Mouse (Mus musculus) forebrain, embryonic 12.5 days (tissue): ENCODE results near the gene Gm28035. TPM values are rescaled to one million over a fixed set of nuclear protein-coding genes. Genes with fewer than 3 reads are reported as not detected.

Source experiments
- ATAC-seq: fragments of 200-750 bp; cut with Nextera tagmentation; 2 replicates; pipeline ENCODE4 v1.8.0; 2017; ENCODE audit warnings: moderate TSS enrichment; ENCODE audit not compliant: low FRiP score
- H3K27ac ChIP-seq: fragments of 300-500 bp; sonication (generic); 2 replicates; pipeline ENCODE4 v1.5.1; 2016; ENCODE audit warnings: mild to moderate bottlenecking
- H3K27me3 ChIP-seq: fragments of 300-500 bp; sonication (generic); 2 replicates; pipeline ENCODE4 v1.6.1; 2016; ENCODE audit warnings: mild to moderate bottlenecking
- H3K36me3 ChIP-seq: fragments of 300-500 bp; sonication (generic); replicated peaks from 2 replicates; pipeline ENCODE4 v1.6.1; 2016; ENCODE audit warnings: mild to moderate bottlenecking
- H3K4me1 ChIP-seq: fragments of 300-500 bp; sonication (generic); 2 replicates; pipeline ENCODE4 v1.6.1; 2016
- H3K4me2 ChIP-seq: fragments of 300-500 bp; sonication (generic); 2 replicates; pipeline ENCODE4 v1.6.1; 2016; ENCODE audit warnings: mild to moderate bottlenecking, moderate library complexity
- H3K4me3 ChIP-seq: fragments of 300-500 bp; sonication (generic); replicated peaks from 2 replicates; pipeline ENCODE4 v1.5.1; 2016; ENCODE audit warnings: mild to moderate bottlenecking
- H3K9ac ChIP-seq: fragments of 300-500 bp; sonication (generic); 2 replicates; pipeline ENCODE4 v1.6.1; 2016; ENCODE audit warnings: mild to moderate bottlenecking
- H3K9me3 ChIP-seq: fragments of 300-500 bp; sonication (generic); 2 replicates; pipeline ENCODE4 v1.6.1; 2016
- WGBS: fragments of 180-500 bp; shearing (Covaris S2); methylation state at CpG from one replicate; pipeline ENCODE4 v1.1.7; 2016; 5-methylcytosine and 5-hydroxymethylcytosine counted together
- polyA plus RNA-seq: library from polyadenylated mRNA; unstranded; fragments of >200 nt; fragmentation: Nextera tagmentation; extraction: Ambion mirVana; gene quantifications from 2 replicates; pipeline ENCODE4 v1.2.1, GENCODE M21; 2016

Gene Gm28035
- polyA plus RNA-seq: 0.29 and 0.64 TPM in 2 replicates

DNA sequence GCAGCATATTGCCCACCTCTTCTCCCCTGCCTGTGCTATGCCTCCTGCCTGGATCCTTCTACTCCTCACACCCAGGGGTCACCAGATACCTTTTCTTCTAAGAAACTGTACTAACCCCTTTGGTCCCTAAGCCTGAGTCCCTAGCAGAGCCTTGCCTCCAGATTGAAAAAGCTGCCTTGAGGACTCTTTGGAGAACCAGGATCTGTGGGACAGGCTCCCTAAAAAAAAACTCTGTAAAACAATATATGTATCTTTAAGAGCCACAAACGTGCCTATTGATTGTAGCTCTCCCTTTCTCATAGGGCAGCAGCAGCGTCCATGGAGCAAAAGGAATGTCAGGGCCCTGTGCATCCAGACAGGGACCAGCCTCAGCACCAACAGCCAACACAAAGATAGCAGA, at the start of gene Gm28035:
Gene Gm28035, plus strand, starts transcription at position 301 of the 400 bp plus-strand sequence.
- WGBS: 83% methylated on average over 2 of the region's 2 CpGs
- Histone ChIP-seq H3K4me3 (peak within 1 kb of the TSS; percentile 81; the same call in 1 of the 2 replicates), H3K36me3 (peaks cover 55% of the 10 kb centered on the region), H3K27me3 (no peaks in the 10 kb centered on the region), H3K4me1 (peaks cover 37% of the 10 kb centered on the region), H3K27ac (no peak within 1 kb of the TSS), H3K4me2 (peak within 1 kb of the TSS; percentile 83), H3K9ac (no peak within 1 kb of the TSS), H3K9me3 (no peaks in the 10 kb centered on the region)
- ATAC-seq: no peak

GRCm38 (mm10) chr2:30191790-30192580, 48.4 kb upstream of the Gm28035 start:
- H3K36me3 ChIP-seq: no peaks in the 10 kb centered on the region
- no peaks in the 10 kb centered on the region for H3K27me3 ChIP-seq
- H3K4me1 ChIP-seq: no peaks in the 10 kb centered on the region
- H3K9ac ChIP-seq: no peak overlapping the region
- WGBS: 85% methylated on average over 12 of the region's 12 CpGs
- no peak for ATAC-seq
- H3K9me3 ChIP-seq: no peaks in the 10 kb centered on the region
- no peak overlapping the region for H3K4me2 ChIP-seq
- no peak overlapping the region for H3K27ac ChIP-seq
- H3K4me3 ChIP-seq: no peak overlapping the region

DNA sequence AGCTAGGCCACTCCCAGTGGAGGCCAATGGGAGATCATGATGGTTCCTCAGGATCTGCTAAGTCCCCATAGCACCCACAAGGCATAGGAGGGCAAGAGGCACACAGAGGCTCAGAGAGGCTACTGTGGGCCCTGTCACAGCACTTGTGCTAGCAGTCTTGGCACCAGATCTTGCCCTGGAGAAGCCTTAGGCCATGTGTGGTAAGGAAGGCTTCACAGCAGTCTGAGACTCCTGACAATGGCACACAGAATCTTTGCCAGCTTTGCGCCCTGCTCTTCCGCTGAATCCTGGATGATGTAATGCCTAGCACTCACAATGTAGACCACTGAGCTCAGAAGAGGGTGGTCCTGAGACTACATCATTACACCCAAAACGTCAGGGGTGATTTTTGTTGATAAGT, 45.7 kb upstream of the Gm28035 start:
- Histone ChIP-seq H3K4me3 (no peak overlapping the region), H3K27ac (no peak overlapping the region), H3K9ac (no peak overlapping the region), H3K4me1 (no peaks in the 10 kb centered on the region), H3K9me3 (no peaks in the 10 kb centered on the region), H3K36me3 (no peaks in the 10 kb centered on the region), H3K4me2 (no peak overlapping the region), H3K27me3 (no peaks in the 10 kb centered on the region)
- ATAC-seq: no peak
- WGBS: 78% methylated on average over 3 of the region's 3 CpGs

DNA sequence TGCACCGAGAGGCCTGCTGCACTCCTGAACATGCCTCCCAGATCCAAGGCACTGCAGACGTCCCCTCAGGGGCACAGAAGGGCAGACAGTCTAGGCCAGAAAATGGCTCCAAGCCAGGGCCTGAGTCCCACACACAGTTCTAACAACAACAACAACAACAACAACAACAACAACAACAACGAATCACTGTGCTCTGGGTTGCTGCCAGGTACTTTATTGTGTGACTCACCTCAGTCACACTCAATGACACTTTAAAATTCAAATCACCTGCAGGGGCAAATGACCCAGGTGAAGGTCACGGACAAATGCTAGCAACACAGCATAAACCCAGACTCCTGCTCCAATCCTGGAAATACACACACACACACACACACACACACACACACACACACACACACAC, 42.3 kb upstream of the Gm28035 start:
- WGBS: 67% methylated on average over 4 of the region's 4 CpGs
- no peaks in the 10 kb centered on the region for H3K27me3 ChIP-seq
- no peak overlapping the region for H3K4me3 ChIP-seq
- H3K36me3 ChIP-seq: no peaks in the 10 kb centered on the region
- no peak overlapping the region for H3K27ac ChIP-seq
- no peak overlapping the region for H3K4me2 ChIP-seq
- H3K4me1 ChIP-seq: no peaks in the 10 kb centered on the region
- H3K9me3 ChIP-seq: no peaks in the 10 kb centered on the region
- H3K9ac ChIP-seq: no peak overlapping the region
- ATAC-seq: no peak

- no peaks in the 10 kb centered on the region for H3K36me3 ChIP-seq
- no peaks in the 10 kb centered on the region for H3K9me3 ChIP-seq
- no peak overlapping the region for H3K4me2 ChIP-seq
- H3K4me1 ChIP-seq: peaks cover 7% of the 10 kb centered on the region
- no peak for ATAC-seq
- no peak overlapping the region for H3K4me3 ChIP-seq
- H3K27me3 ChIP-seq: no peaks in the 10 kb centered on the region
- no peak overlapping the region for H3K27ac ChIP-seq
- WGBS: 74% methylated on average over 1 of the region's 1 CpGs
- H3K9ac ChIP-seq: no peak overlapping the region
Observed at GRCm38 (mm10) chr2:30199984-30200383, 40.4 kb upstream of the Gm28035 start.

DNA sequence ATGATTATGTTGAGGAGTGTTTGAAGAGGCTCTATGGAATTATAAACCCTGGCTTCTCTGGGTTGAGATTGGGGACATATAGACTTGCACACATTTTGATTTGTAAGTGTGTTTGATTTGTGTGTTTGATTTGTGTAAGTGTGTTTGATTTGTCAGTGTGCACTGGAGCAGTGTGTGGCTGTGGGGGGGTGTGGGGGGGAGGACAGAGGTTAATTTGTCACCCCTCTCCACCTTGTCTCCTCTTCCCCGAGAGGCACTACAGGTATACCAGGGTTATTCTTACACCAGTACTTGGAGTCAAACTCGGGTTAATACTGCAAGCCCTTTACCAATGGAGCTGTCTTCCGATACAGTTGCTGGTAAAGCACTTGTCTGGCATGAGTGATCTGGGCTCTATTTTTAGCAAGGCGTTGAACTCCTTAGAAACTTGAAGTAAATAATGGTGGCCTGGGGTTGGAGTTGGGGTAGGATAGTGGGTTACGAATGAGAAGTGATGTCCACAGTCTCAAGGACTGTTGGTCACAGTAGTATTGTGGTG, 39.9 kb upstream of the Gm28035 start:
- peaks cover 10% of the 10 kb centered on the region for H3K4me1 ChIP-seq
- H3K27ac ChIP-seq: no peak overlapping the region
- no peak overlapping the region for H3K4me3 ChIP-seq
- H3K27me3 ChIP-seq: no peaks in the 10 kb centered on the region
- ATAC-seq: no peak
- no peaks in the 10 kb centered on the region for H3K9me3 ChIP-seq
- 93% methylated on average over 5 of the region's 5 CpGs for WGBS
- no peaks in the 10 kb centered on the region for H3K36me3 ChIP-seq
- no peak overlapping the region for H3K9ac ChIP-seq
- H3K4me2 ChIP-seq: no peak overlapping the region

DNA sequence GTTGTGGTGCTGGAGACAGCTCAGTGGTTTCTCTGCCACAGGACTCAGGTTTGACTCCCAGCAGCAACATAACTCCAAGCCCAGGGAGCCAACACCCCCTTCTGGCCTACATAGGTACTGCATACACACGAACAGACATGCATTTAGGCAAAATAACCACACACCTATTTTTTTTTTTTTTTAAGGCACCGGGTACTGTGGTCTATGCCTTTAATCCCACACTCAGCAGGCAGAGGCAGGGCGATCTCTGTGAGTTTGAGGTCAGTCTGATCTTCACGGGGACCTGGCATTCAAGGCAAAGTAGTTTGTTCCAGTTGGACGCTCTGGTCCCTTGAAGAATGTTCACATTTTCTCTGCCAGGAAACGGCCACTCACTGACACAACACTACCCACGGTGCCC, 36.9 kb upstream of the Gm28035 start:
- Histone ChIP-seq H3K27ac (no peak overlapping the region), H3K4me1 (peaks cover 18% of the 10 kb centered on the region), H3K36me3 (no peaks in the 10 kb centered on the region), H3K9me3 (no peaks in the 10 kb centered on the region), H3K9ac (no peak overlapping the region), H3K4me3 (no peak overlapping the region), H3K4me2 (no peak overlapping the region), H3K27me3 (no peaks in the 10 kb centered on the region)
- ATAC-seq: no peak
- 82% methylated on average over 7 of the region's 7 CpGs for WGBS

DNA sequence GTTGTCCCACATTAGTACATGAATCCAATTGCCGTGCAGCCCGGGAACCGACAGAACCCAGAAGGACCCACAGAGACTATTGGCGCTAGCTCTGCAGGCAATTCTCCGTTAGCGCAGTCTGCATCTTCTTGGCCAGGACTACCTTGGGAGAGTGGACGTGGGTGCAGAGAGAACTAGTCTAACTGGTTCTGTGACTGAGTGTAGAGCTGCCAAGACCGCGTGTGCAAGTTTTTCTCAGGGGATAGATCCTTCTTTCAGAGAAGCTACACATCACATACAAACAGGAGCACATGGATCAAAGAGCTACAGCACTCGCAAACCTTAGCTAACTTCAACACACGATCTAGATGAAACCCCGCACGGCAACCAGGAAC, 35.1 kb upstream of the Gm28035 start:
- Histone ChIP-seq H3K36me3 (no peaks in the 10 kb centered on the region), H3K27me3 (no peaks in the 10 kb centered on the region), H3K9ac (peak overlapping the region; percentile 64), H3K4me2 (peak overlapping the region; percentile 80), H3K4me3 (peak overlapping the region; percentile 68), H3K27ac (peak overlapping the region; percentile 59; the same call in 1 of the 2 replicates), H3K4me1 (peaks cover 18% of the 10 kb centered on the region), H3K9me3 (no peaks in the 10 kb centered on the region)
- peak; percentile 52 for ATAC-seq
- WGBS: 3% methylated on average over 13 of the region's 13 CpGs

- WGBS: under 1% methylated on average over 44 of the region's 44 CpGs
- ATAC-seq: peak; percentile 96
- Histone ChIP-seq H3K27ac (peak within 1 kb of the TSS; percentile 59; the same call in 1 of the 2 replicates), H3K4me1 (peaks cover 18% of the 10 kb centered on the region), H3K9me3 (no peaks in the 10 kb centered on the region), H3K27me3 (no peaks in the 10 kb centered on the region), H3K4me2 (peak within 1 kb of the TSS; percentile 80), H3K4me3 (peak within 1 kb of the TSS; percentile 68), H3K36me3 (no peaks in the 10 kb centered on the region), H3K9ac (peak within 1 kb of the TSS; percentile 64)
Observed at GRCm38 (mm10) chr2:30205629-30206357, 34.6 kb upstream of the Gm28035 start, which contains the start of gene Kyat1. Gene Kyat1, minus strand, starts transcription at chr2:30205847.

DNA sequence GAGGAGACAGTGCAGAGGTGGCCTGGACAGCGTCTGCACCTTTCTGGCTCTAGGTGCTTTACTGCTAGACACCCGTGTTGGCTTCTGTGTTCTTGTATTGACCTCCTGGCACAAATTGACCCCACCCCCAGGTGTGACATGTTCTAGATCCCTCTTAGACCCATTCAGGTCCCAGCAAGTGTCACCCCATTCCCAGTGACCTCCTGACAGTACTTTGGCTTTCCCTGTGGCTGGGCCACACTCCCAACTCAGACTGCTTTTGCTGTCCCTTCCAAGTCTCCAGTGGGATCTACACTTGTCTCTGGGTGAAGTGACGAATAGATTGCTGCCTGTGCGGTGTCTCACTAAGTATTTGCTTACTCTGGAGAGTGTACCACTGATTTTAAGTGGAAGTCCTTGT, 33.0 kb upstream of the Gm28035 start:
- no peak overlapping the region for H3K27ac ChIP-seq
- no peak overlapping the region for H3K4me3 ChIP-seq
- H3K4me1 ChIP-seq: peaks cover 18% of the 10 kb centered on the region
- H3K36me3 ChIP-seq: no peaks in the 10 kb centered on the region
- no peaks in the 10 kb centered on the region for H3K27me3 ChIP-seq
- no peak overlapping the region for H3K4me2 ChIP-seq
- H3K9ac ChIP-seq: no peak overlapping the region
- 85% methylated on average over 4 of the region's 4 CpGs for WGBS
- no peaks in the 10 kb centered on the region for H3K9me3 ChIP-seq
- no peak for ATAC-seq

GRCm38 (mm10) chr2:30207886-30208285, 32.5 kb upstream of the Gm28035 start:
- Histone ChIP-seq H3K9me3 (no peaks in the 10 kb centered on the region), H3K27me3 (no peaks in the 10 kb centered on the region; the same call in 1 of the 2 replicates), H3K36me3 (no peaks in the 10 kb centered on the region), H3K4me2 (no peak overlapping the region), H3K4me3 (no peak overlapping the region), H3K4me1 (peaks cover 18% of the 10 kb centered on the region), H3K27ac (no peak overlapping the region), H3K9ac (no peak overlapping the region)
- 78% methylated on average over 5 of the region's 5 CpGs for WGBS
- ATAC-seq: no peak

DNA sequence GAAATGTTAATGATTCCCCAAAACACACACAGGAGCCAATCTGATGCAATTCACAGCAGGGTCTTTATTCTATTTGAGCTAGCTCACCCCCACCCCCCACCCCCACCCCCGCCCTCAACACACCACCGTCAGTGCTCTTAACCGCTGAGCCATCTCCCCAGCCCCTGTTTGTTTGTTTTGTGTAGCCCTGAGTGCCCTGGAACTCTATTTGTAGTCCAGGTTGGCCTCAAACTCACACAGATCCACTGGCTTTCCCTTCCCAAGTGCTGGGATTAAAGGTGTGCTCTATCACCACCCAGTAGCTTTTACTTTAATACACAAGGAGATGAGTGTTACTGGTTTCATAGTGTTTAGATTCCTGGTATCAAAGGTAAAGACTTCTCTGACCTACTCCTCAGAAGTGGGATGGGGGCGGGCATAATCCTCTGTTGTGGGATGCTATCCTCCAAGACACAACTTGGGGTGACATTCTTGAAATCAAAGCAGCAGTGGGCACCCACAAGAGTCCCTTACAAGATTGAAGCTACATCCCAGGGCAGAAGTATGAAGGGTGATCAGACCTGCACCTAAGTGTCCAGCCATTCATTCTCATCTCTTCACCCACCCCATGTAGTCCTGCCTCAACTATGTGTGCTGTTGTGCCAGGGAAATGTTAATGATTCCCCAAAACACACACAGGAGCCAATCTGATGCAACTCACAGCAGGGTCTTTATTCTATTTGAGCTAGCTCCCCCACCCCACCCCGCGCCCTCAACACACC, 28.8 kb upstream of the Gm28035 start:
- H3K4me3 ChIP-seq: no peak overlapping the region
- no peak overlapping the region for H3K9ac ChIP-seq
- no peak for ATAC-seq
- H3K27me3 ChIP-seq: no peaks in the 10 kb centered on the region; the same call in 1 of the 2 replicates
- 82% methylated on average over 6 of the region's 6 CpGs for WGBS
- H3K27ac ChIP-seq: no peak overlapping the region
- no peaks in the 10 kb centered on the region for H3K36me3 ChIP-seq
- H3K4me2 ChIP-seq: no peak overlapping the region
- H3K9me3 ChIP-seq: no peaks in the 10 kb centered on the region
- H3K4me1 ChIP-seq: peaks cover 2% of the 10 kb centered on the region
